Comparison of ENCODE assay signal across 25 mouse cellular contexts in genomic region chr11:59789311-59789710, GRCm38 (mm10). TPM values are rescaled to one million over a fixed set of nuclear protein-coding genes. Genes with fewer than 3 reads are reported as not detected.
"Had no signal": no experiment of that assay in that cellular context is flagged by ENCODE, and none has a peak within 500 bp of the region (broad histone marks: within the 10 kb centered on the region; RNA-seq: fewer than 3 reads in every experiment).

No protein-coding gene starts in this region.

- H3K9ac ChIP-seq: heart, embryonic 13.5 days; heart, embryonic 15.5 days; hindbrain, embryonic 13.5 days; hindbrain, embryonic 15.5 days; limb, embryonic 13.5 days; limb, embryonic 15.5 days; liver, embryonic 12.5 days; liver, embryonic 14.5 days had no signal

- H3K27me3 ChIP-seq: heart, embryonic 13.5 days; hindbrain, embryonic 15.5 days; limb, embryonic 15.5 days had no signal

- H3K27ac ChIP-seq: gastrocnemius, adult 2 months; heart, adult 2 months; heart, embryonic 13.5 days; heart, embryonic 15.5 days; hindbrain, embryonic 13.5 days; hindbrain, embryonic 15.5 days; hindbrain, postnatal 0 days; kidney, postnatal 0 days; layer of hippocampus, adult 2 months; limb, embryonic 13.5 days; limb, embryonic 15.5 days; liver, embryonic 12.5 days; liver, embryonic 14.5 days had no signal

- H3K4me2 ChIP-seq: heart, embryonic 11.5 days; heart, embryonic 13.5 days; heart, embryonic 15.5 days; hindbrain, embryonic 13.5 days; hindbrain, embryonic 15.5 days; limb, embryonic 13.5 days; limb, embryonic 15.5 days; liver, embryonic 12.5 days had no signal

- H3K4me3 ChIP-seq: gastrocnemius, adult 2 months; heart, adult 2 months; heart, embryonic 13.5 days; heart, embryonic 15.5 days; hindbrain, embryonic 13.5 days; hindbrain, embryonic 15.5 days; layer of hippocampus, adult 2 months; limb, embryonic 13.5 days; limb, embryonic 15.5 days; liver, embryonic 12.5 days had no signal

- H3K9me3 ChIP-seq: heart, embryonic 13.5 days; heart, embryonic 15.5 days; hindbrain, embryonic 13.5 days; hindbrain, embryonic 15.5 days; limb, embryonic 13.5 days; limb, embryonic 15.5 days; liver, embryonic 12.5 days had no signal

- ATAC-seq: hindbrain, postnatal 0 days; liver, embryonic 12.5 days had no signal

- DNase-seq: gastrocnemius, adult 2 months; gastrocnemius, postnatal 10 days; gastrocnemius, postnatal 36 days; heart, adult 11 months; heart, adult 2 months; heart, postnatal 14 days; heart, postnatal 36 days; kidney, adult 18-20 months; kidney, adult 8-10 months; kidney, postnatal 14 days; kidney, postnatal 4 days; layer of hippocampus, postnatal 36 days; left cerebral cortex, postnatal 4 days had no signal

RNA-seq across cellular contexts. Expression of gene Pld6, which starts 1.9 kb away (rescaled TPM):
- total RNA-seq: gastrocnemius, adult 2 months; gastrocnemius, postnatal 36 days had no signal
